Mouse (Mus musculus): ENCODE measurements around the gene Aplp1.

The Aplp1 gene

DNA sequence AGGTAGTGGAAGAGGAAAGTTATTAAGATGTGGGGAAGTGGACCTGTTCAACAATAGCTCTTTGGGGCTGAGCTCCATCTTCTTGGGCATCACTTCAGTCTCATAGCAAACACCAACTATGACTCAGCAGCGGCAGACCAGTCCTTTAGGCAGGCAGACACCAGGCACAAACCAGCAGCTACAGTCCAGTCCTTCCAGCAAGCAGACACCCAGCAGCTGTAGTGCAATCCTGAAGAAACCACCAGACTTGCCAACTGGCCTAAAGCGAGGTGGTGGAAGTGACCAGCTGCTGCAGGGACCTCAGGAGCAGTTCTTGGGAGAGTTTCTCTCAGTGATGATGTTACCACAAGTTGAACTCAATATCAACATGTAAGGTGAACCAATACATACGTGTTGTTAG lies 36.7 kb downstream of the Aplp1 start:
- H3K27me3 ChIP-seq (ENCODE audit: control insufficient read depth, insufficient read depth, low read length, poor library complexity, severe bottlenecking) = peaks cover 2% of the 10 kb centered on the region; the same call in 1 of the 2 replicates
- no peak for DNase-seq (ENCODE audit: low read depth, low spot score)
- no peaks in the 10 kb centered on the region for H3K36me3 ChIP-seq (ENCODE audit: control insufficient read depth, insufficient read depth, low read length, poor library complexity, severe bottlenecking)

DNA sequence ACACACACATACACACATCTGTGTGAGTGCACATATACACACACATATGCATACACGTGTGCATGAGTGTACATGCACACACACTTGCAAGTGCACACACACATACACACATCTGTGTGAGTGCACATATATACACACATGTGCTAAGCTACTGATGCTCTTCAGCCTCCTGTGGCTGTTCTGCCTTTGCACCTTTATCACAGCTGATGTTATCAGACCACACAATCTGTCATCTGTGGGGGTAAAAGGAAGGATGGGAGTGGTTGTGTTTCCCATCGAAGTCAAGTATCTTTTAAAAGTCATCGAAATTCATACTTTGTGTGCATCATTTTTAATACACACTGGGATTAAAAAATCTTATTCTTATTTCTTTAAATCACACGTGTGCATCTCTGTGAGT lies 43.0 kb downstream of the Aplp1 start:
- DNase-seq (ENCODE audit: low read depth, low spot score) = no peak
- H3K36me3 ChIP-seq (ENCODE audit: control insufficient read depth, insufficient read depth, low read length, poor library complexity, severe bottlenecking) = no peaks in the 10 kb centered on the region
- H3K27me3 ChIP-seq (ENCODE audit: control insufficient read depth, insufficient read depth, low read length, poor library complexity, severe bottlenecking) = peaks cover 2% of the 10 kb centered on the region; the same call in 1 of the 2 replicates

DNA sequence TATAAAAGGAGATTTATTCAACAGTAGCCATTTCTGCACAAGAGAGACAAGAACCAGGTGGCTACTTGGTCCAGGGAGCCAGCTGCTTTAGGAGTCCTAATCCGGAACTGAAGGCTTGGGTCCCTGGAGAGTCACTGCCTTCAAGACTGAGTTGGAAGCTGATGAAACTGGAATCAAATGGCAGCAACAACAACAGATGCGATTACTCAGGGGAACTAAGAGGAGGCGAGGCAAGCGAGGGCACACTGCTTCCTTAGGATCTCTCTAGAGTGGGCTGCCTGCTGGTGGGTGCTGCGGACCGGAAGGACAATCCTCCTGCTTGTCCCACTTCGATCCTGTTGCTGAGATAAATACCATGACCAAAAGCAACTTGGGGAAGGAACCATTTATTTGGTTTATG lies 45.7 kb downstream of the Aplp1 start:
- no peak for DNase-seq (ENCODE audit: low read depth, low spot score)
- Histone ChIP-seq H3K36me3 (ENCODE audit: control insufficient read depth, insufficient read depth, low read length, poor library complexity, severe bottlenecking) (no peaks in the 10 kb centered on the region), H3K27me3 (ENCODE audit: control insufficient read depth, insufficient read depth, low read length, poor library complexity, severe bottlenecking) (no peaks in the 10 kb centered on the region; the same call in 1 of the 2 replicates)

DNA sequence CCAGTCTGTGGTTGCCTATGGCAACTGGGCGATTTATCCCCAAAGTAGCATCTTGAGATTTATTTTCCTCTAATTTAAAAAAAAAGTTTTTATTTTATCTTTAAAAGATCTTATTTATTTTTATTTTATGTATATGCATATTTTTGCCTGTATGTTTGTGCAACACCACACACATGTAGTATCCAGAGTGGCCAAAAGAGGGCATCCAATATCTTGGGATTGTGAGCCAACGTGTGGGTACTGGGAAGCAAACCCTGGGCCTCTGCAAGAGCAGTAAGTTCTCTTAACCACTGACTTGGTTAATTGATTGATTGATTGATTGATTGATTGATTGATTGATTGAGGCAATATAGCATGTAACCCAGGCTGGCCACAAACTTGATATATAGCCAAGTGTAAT lies 50.5 kb downstream of the Aplp1 start:
- peak; percentile 76 for DNase-seq (ENCODE audit: low read depth, low spot score)
- Histone ChIP-seq H3K36me3 (ENCODE audit: control insufficient read depth, insufficient read depth, low read length, poor library complexity, severe bottlenecking) (no peaks in the 10 kb centered on the region), H3K27me3 (ENCODE audit: control insufficient read depth, insufficient read depth, low read length, poor library complexity, severe bottlenecking) (no peaks in the 10 kb centered on the region)

DNA sequence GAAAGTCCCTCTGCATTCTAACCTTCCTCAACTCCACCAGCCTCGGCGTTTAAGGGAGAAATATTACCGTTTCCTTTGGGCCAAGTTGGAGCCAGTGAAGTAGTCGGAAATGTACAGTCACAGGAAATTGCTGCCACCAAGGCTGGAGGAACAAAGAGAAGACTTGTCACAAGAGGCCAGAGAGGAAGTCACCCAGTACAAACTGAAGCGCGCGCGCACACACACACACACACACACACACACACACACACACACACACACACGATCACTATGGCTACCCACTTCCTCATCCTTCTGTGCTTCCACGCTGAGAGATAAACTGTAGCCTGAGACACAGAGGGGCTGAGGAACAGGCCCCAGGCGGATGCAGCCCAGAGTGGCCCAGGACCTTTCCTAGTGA lies 51.0 kb downstream of the Aplp1 start:
- H3K36me3 ChIP-seq (ENCODE audit: control insufficient read depth, insufficient read depth, low read length, poor library complexity, severe bottlenecking) = no peaks in the 10 kb centered on the region
- peak; percentile 91 for DNase-seq (ENCODE audit: low read depth, low spot score)

DNA sequence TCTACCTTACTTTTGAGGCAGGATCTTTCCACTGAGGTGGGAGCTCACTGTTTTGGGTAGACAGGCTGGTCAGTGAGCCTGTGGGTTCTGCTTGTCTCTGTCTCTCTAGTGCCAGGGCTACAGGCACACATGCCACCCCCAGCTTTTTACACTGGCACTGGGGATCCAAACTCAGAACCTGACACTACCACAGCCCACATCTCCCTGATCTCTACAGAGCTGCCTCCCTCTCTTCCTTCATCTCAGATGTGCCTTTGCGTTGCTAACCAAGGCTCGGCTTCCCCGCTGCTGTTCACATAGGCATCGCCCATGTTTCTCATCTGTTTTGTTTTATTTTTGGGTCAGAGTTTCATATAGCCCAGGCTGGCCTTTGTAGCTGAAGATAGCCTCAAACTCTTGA lies 51.7 kb downstream of the Aplp1 start:
- DNase-seq (ENCODE audit: low read depth, low spot score) = peak; percentile 14
- H3K36me3 ChIP-seq (ENCODE audit: control insufficient read depth, insufficient read depth, low read length, poor library complexity, severe bottlenecking) = no peaks in the 10 kb centered on the region
- no peaks in the 10 kb centered on the region for H3K27me3 ChIP-seq (ENCODE audit: control insufficient read depth, insufficient read depth, low read length, poor library complexity, severe bottlenecking)

More for the DNA sequence above, 51.0 kb downstream of the Aplp1 start:
- no peaks in the 10 kb centered on the region for H3K27me3 ChIP-seq (ENCODE audit: control insufficient read depth, insufficient read depth, low read length, poor library complexity, severe bottlenecking)

DNA sequence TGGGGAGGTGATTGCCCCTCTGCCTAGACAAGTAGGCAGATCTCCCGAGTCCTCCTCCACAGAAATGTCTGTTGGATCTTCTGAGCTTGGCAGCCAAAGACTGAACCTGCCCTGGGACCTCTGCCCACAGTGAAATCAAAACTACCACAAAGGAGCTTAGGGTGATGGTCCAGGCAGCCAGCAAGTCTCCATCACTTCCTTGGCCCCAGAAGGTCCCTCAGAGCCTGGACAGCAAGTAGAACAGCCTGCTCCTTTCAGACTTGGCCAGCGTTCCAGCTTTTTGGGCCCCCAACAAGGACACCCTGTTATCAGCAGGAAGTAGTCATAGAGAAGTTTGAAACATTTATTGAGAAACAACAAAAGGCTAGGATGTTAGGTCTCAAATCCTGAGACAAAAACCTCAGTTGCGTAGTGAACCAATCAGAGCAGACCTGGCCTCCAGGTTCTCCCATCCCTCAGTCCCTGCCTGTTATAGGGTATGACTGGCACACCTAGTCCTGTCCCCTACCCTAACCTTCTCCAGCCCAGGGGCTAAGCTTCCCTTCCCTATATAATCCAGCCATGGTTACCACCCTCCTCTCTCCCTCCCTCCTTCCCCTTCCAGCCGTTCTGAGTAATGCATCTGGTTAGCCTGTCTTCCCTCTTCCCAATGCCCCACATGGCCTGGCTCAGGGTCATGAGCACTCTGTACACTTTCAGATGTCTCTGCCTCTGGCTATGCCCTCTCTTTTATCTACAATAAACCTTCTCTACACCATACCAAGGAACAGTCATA lies 52.4 kb downstream of the Aplp1 start:
- no peaks in the 10 kb centered on the region for H3K36me3 ChIP-seq (ENCODE audit: control insufficient read depth, insufficient read depth, low read length, poor library complexity, severe bottlenecking)
- DNase-seq (ENCODE audit: low read depth, low spot score) = no peak
- H3K27me3 ChIP-seq (ENCODE audit: control insufficient read depth, insufficient read depth, low read length, poor library complexity, severe bottlenecking) = no peaks in the 10 kb centered on the region

Data from splenic B cell, adult 2 months (primary cell).